Mouse (Mus musculus) CH12F3 (cell line): ENCODE results near the gene Utp11.

Source experiments
- in situ Hi-C: fragments of 300-500 bp; cut with MboI; formaldehyde crosslinking; loops from 2 replicates; pipeline ENCODE4 v1.14.3; 2020; ENCODE audit warnings: low sequenced_read_pairs

The Utp11 gene

DNA sequence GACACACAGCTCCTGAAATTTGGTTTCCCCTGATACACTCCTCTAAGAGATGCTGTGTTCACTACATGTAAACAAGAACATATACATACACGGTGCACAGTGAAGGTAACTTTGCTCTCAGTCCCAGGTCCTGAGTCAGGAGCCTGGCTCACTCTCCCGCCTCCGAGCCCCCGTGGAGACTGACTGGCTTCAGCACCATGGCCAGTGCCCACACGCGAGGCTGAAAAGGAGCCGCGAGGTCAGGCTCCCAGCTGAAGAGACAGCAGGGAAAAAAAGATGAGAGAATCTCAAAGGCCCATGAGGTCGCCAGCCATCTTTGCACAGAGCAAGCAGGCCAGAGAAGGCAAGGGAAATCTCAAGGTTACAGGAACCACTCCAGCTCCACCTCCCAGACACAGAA is 60.1 kb downstream of the Utp11 start:
- in situ Hi-C loops = no loop called here

GRCm38 (mm10) chr4:124632856-124633255 is 60.5 kb downstream of the Utp11 start:
- in situ Hi-C loops = no loop called here

DNA sequence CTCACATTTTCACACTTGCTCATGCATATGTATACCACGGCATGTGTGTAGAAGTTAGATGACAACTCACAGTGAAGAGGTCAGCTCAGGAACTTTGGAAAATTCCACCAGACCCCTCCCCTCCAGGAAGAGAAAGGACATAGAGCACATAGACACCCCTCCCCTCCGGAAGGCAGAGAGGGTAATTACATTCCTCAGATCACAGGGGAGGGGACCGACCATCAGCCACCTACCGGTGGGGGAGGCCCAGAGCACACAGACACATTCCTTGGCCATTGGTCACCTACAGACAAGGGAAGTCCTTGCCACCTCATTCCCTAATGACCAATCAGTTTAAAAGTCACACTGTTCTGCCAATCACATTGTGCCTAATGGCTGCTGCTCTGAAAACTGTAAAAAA is 61.9 kb downstream of the Utp11 start:
- in situ Hi-C loops = no loop called here
